15 mouse cellular contexts compared by ENCODE assay signal in the genomic region with DNA sequence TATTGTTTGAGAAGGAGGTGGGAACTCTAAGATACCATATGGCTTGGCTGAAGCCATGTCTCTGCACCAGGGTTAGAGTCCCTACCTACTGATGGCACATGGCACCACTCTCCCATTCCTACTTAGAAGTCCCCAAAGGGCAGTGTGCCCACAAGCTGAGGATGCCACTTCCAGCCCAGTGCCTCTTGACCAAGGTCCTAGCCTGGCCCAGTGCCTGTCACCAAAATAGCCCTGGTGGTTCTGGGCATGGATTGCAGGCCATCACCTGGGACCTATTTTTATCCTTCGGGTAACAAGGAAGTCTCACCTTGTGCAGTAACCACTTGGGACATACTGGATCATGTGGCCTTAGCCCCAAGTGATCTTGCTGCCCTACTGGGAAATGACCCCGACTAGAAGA. TPM values are rescaled to one million over a fixed set of nuclear protein-coding genes. Genes with fewer than 3 reads are reported as not detected.
DNase-seq lines count a peak whose midpoint lies in the region.
"Had no signal": no experiment of that assay in that cellular context is flagged by ENCODE, and none has a peak within 500 bp of the region (broad histone marks: within the 10 kb centered on the region; RNA-seq: fewer than 3 reads in every experiment).

No protein-coding gene starts in this region.

- intact Hi-C loops in heart, postnatal 10 days (cut with DNase I): no loop called here

- DNase-seq in cerebellum, adult 9-10 months: peak; percentile 47
- peak; percentile 87 for DNase-seq in gastrocnemius, adult 18-20 months (ENCODE audit: low spot score)
- DNase-seq in heart, adult 8-10 months (ENCODE audit: low spot score): peak; percentile 78
- DNase-seq in heart, postnatal 10 days: peak; percentile 87 to 92
- no peak for DNase-seq in urinary bladder, postnatal 10 days (ENCODE audit: low spot score)
- DNase-seq in thymus, postnatal 0 days (ENCODE audit: low spot score): no peak
- no peak for DNase-seq in urinary bladder, postnatal 4 days (ENCODE audit: low spot score in 2 of 2)
- no peak for DNase-seq in ovary, postnatal 36 days (ENCODE audit: low spot score)
- DNase-seq: thymus, adult 2 months had no signal

RNA-seq across cellular contexts. Expression of a gene that starts 16.3 kb away (rescaled TPM):
- total RNA-seq in gastrocnemius, adult 18-20 months (2021): under 1 TPM in 1 of 2 experiments, not detected in 1; 0.23 TPM
- 1 to 10 TPM; 3.7 to 8.2 (median 6.5) TPM for total RNA-seq in heart, adult 8-10 months (2022)
- 1 to 10 TPM; 3.2 to 3.6 TPM for total RNA-seq in heart, postnatal 10 days (2021)
- 0.17 and 0.23 TPM in 2 replicates for polyA plus RNA-seq in thymus, postnatal 0 days (2015; fragmentation: Nextera tagmentation; extraction: Ambion mirVana)
- total RNA-seq: layer of hippocampus, adult 2 months; liver, adult 2 months; megakaryocyte progenitor cell, adult 5-6 weeks had no signal
- polyA plus RNA-seq: CD4-positive, CD25-positive, alpha-beta regulatory T cell, adult 4 months; forebrain, embryonic 16.5 days; liver, adult 2 months; neural tube, embryonic 14.5 days had no signal

RNA-seq across cellular contexts. Expression of a gene that starts 16.7 kb away (rescaled TPM):
- total RNA-seq in gastrocnemius, adult 18-20 months (2021): 1 to 10 TPM; 2.9 to 3.3 TPM
- 10 to 100 TPM; 24.1 to 44.1 (median 34.9) TPM for total RNA-seq in heart, adult 8-10 months (2022)
- 10 to 100 TPM in 1 of 2 experiments, 1 to 10 TPM in 1; 7.2 to 10.6 TPM for total RNA-seq in heart, postnatal 10 days (2021)
- 11.7 and 12.3 TPM in 2 replicates for polyA plus RNA-seq in thymus, postnatal 0 days (2015; fragmentation: Nextera tagmentation; extraction: Ambion mirVana)

RNA-seq across cellular contexts. Expression of a gene that starts 23.2 kb away (rescaled TPM):
- total RNA-seq in gastrocnemius, adult 18-20 months (2021): 10 to 100 TPM in 1 of 2 experiments, 1 to 10 TPM in 1; 1.7 to 21.4 TPM
- 100 to 1,000 TPM; 215 to 381 (median 317) TPM for total RNA-seq in heart, adult 8-10 months (2022)
- total RNA-seq in heart, postnatal 10 days (2021): 100 to 1,000 TPM; 221 to 337 TPM
- polyA plus RNA-seq in thymus, postnatal 0 days (2015; fragmentation: Nextera tagmentation; extraction: Ambion mirVana): 12.1 and 13.3 TPM in 2 replicates

RNA-seq across cellular contexts. Expression of a gene that starts 33.8 kb away (rescaled TPM):
- 10 to 100 TPM; 40.2 to 43.4 TPM for total RNA-seq in gastrocnemius, adult 18-20 months (2021)
- total RNA-seq in heart, adult 8-10 months (2022): 10 to 100 TPM; 65.5 to 84.7 (median 73.7) TPM
- 10 to 100 TPM; 65.1 to 71.7 TPM for total RNA-seq in heart, postnatal 10 days (2021)
- polyA plus RNA-seq in thymus, postnatal 0 days (2015; fragmentation: Nextera tagmentation; extraction: Ambion mirVana): 106 and 115 TPM in 2 replicates

Comparison
In these comparisons a context has a peak if more than half of its experiments do, and no peak if none do; other contexts are left out.
1. DNase-seq: peak in cerebellum, adult 9-10 months (single experiment), gastrocnemius, adult 18-20 months (single experiment), heart, adult 8-10 months (single experiment) and heart, postnatal 10 days (2 of 2); none in urinary bladder, postnatal 10 days (single experiment), thymus, postnatal 0 days (single experiment), urinary bladder, postnatal 4 days (0 of 2) and ovary, postnatal 36 days (single experiment).
2. RNA of a gene that starts 23.2 kb away (total RNA-seq): 221 to 337 TPM in heart, postnatal 10 days and 215 to 381 TPM in heart, adult 8-10 months; 1.7 to 21.4 TPM in gastrocnemius, adult 18-20 months; every median in the first group is over 4 times any median in the second.